Mouse (Mus musculus) forebrain, embryonic 12.5 days (tissue): ENCODE measurements at regions not wholly inside any gene's neighbourhood (a gene's known extent, or its start where the extent isn't known, plus 50 kb on each side); places are given as distances from the start of the nearest gene placed in this dataset.

Experiments used
- ATAC-seq: fragments of 200-750 bp; cut with Nextera tagmentation; 2 replicates; pipeline ENCODE4 v1.8.0; 2017; ENCODE audit warnings: moderate TSS enrichment; ENCODE audit not compliant: low FRiP score
- H3K27ac ChIP-seq: fragments of 300-500 bp; sonication (generic); 2 replicates; pipeline ENCODE4 v1.5.1; 2016; ENCODE audit warnings: mild to moderate bottlenecking
- H3K27me3 ChIP-seq: fragments of 300-500 bp; sonication (generic); 2 replicates; pipeline ENCODE4 v1.6.1; 2016; ENCODE audit warnings: mild to moderate bottlenecking
- H3K36me3 ChIP-seq: fragments of 300-500 bp; sonication (generic); replicated peaks from 2 replicates; pipeline ENCODE4 v1.6.1; 2016; ENCODE audit warnings: mild to moderate bottlenecking
- H3K4me1 ChIP-seq: fragments of 300-500 bp; sonication (generic); 2 replicates; pipeline ENCODE4 v1.6.1; 2016
- H3K4me2 ChIP-seq: fragments of 300-500 bp; sonication (generic); 2 replicates; pipeline ENCODE4 v1.6.1; 2016; ENCODE audit warnings: mild to moderate bottlenecking, moderate library complexity
- H3K4me3 ChIP-seq: fragments of 300-500 bp; sonication (generic); replicated peaks from 2 replicates; pipeline ENCODE4 v1.5.1; 2016; ENCODE audit warnings: mild to moderate bottlenecking
- H3K9ac ChIP-seq: fragments of 300-500 bp; sonication (generic); 2 replicates; pipeline ENCODE4 v1.6.1; 2016; ENCODE audit warnings: mild to moderate bottlenecking
- H3K9me3 ChIP-seq: fragments of 300-500 bp; sonication (generic); 2 replicates; pipeline ENCODE4 v1.6.1; 2016
- WGBS: fragments of 180-500 bp; shearing (Covaris S2); methylation state at CpG from one replicate; pipeline ENCODE4 v1.1.7; 2016; 5-methylcytosine and 5-hydroxymethylcytosine counted together

- H3K27ac ChIP-seq, result no peak overlapping the region
- no peaks in the 10 kb centered on the region for H3K9me3 ChIP-seq
- no peak overlapping the region for H3K4me3 ChIP-seq
- H3K27me3 ChIP-seq, result no peaks in the 10 kb centered on the region
- H3K9ac ChIP-seq, result no peak overlapping the region
- no peak overlapping the region for H3K4me2 ChIP-seq
- peak; percentile 53; the same call in 1 of the 2 replicates for ATAC-seq
- no peaks in the 10 kb centered on the region for H3K36me3 ChIP-seq
- no peaks in the 10 kb centered on the region for H3K4me1 ChIP-seq
These were observed 62.8 kb upstream of the Lrriq1 start for GRCm38 (mm10) chr10:103298907-103299306.

GRCm38 (mm10) chr10:103309428-103309827 is 58.2 kb upstream of the Slc6a15 start:
- Histone ChIP-seq H3K36me3 (no peaks in the 10 kb centered on the region), H3K9ac (no peak overlapping the region), H3K4me2 (no peak overlapping the region), H3K4me1 (no peaks in the 10 kb centered on the region), H3K27me3 (no peaks in the 10 kb centered on the region), H3K27ac (no peak overlapping the region), H3K9me3 (no peaks in the 10 kb centered on the region), H3K4me3 (no peak overlapping the region)
- ATAC-seq, result no peak
- 61% methylated on average over 1 of the region's 1 CpGs for WGBS
